Mouse (Mus musculus) liver, postnatal 0 days (tissue): Measurements from ENCODE around the gene Olfr1164.

Experiments
- CTCF ChIP-seq: sonication (generic); IDR thresholded peaks from 2 replicates; pipeline ENCODE4 v1.5.1; 2016; ENCODE audit warnings: antibody characterized with exemption, low read depth
- EP300 ChIP-seq: IDR thresholded peaks from 2 replicates; pipeline ENCODE4 v1.6.1; 2016; ENCODE audit warnings: antibody characterized with exemption, low read depth, mild to moderate bottlenecking

DNA sequence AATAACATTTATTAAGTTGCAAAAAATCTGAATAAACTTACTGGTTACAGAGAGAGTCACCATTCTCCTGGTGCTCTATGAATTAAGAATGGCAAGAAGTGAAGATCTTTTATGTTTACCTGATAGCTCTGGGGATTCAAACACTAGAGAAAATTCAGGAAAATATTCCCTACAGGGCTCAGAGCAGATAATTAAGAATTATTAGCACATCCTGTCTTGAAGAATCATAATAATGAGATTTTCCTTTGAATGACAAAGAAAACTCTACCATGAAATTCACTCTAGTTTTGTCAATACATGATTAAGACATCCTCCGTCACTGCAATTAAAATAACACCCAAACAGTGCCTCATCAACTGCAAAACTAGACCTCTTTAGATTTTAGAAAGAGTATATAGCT lies 42.7 kb downstream of the Olfr1164 start, which contains the start of gene Olfr1162:
- TF ChIP-seq EP300 (no peak), CTCF (no peak)
